Mouse (Mus musculus): ENCODE results near the gene Mrpl18.

GRCm38 (mm10) chr17:12935719-12936118 is 19.6 kb upstream of the Mrpl18 start:
- no peak for TF ChIP-seq CTCF (IDR thresholded peaks at IDR 0.05; ENCODE audit: low read depth)
- TF ChIP-seq EP300 (IDR thresholded peaks at IDR 0.05; ENCODE audit: low read depth), result peak; percentile 72; the same call in 1 of the 2 replicates
